ENCODE assay signal across 14 mouse cellular contexts in genomic region chr1:12500442-12500841, GRCm38 (mm10).
DNase-seq lines count a peak whose midpoint lies in the region; ATAC-seq and TF ChIP-seq lines count a peak whose summit lies in the region.
"Had no signal": no experiment of that assay in that cellular context is flagged by ENCODE, and none has a peak within 500 bp of the region (broad histone marks: within the 10 kb centered on the region; RNA-seq: fewer than 3 reads in every experiment).

No protein-coding gene starts in this region.

- no peak for ATAC-seq in embryonic facial prominence, embryonic 14.5 days (ENCODE audit: low read depth)
- ATAC-seq in midbrain, embryonic 15.5 days (replicated peaks), result no peak
- ATAC-seq: hindbrain, embryonic 16.5 days had no signal

- no peak overlapping the region for H3ac ChIP-seq in myocyte (ENCODE audit: control insufficient read depth, insufficient read length)

- H3K4me3 ChIP-seq in embryonic facial prominence, embryonic 14.5 days (ENCODE audit: low read depth, low read length), result no peak overlapping the region
- H3K4me3 ChIP-seq in embryonic facial prominence, embryonic 10.5 days, result no peak overlapping the region
- no peak overlapping the region for H3K4me3 ChIP-seq in myocyte
- no peak overlapping the region for H3K4me3 ChIP-seq in midbrain, embryonic 15.5 days
- H3K4me3 ChIP-seq: megakaryocyte, embryonic 14.5 days had no signal

- no peak overlapping the region for H3K27ac ChIP-seq in embryonic facial prominence, embryonic 14.5 days (replicated peaks; ENCODE audit: low read depth, low read length)
- H3K27ac ChIP-seq in embryonic facial prominence, embryonic 10.5 days (replicated peaks), result no peak overlapping the region
- no peak overlapping the region for H3K27ac ChIP-seq in midbrain, embryonic 15.5 days

- TF ChIP-seq POLR2A in myocyte (IDR thresholded peaks at IDR 0.05; ENCODE audit: insufficient read length, low read depth), result no peak

- DNase-seq in embryonic facial prominence, embryonic 14.5 days (ENCODE audit: low spot score), result peak; percentile 33
- DNase-seq in embryonic facial prominence, embryonic 10.5 days (ENCODE audit: low spot score), result no peak
- peak; percentile 29 to 42 for DNase-seq in layer of hippocampus, adult 18-20 months (ENCODE audit: low spot score in 2 of 2)
- DNase-seq in layer of hippocampus, postnatal 25 days (ENCODE audit: extremely low spot score in 1 of 2, low spot score in 1 of 2), result no peak
- DNase-seq in heart, postnatal 4 days, result peak; percentile 9
- DNase-seq in spleen, postnatal 4 days (ENCODE audit: low spot score in 2 of 2), result no peak
- DNase-seq: B cell, adult 2 months; kidney, adult 8-10 months; lung, embryonic 14.5 days had no signal

- H3K9ac ChIP-seq in embryonic facial prominence, embryonic 14.5 days (ENCODE audit: low read depth, low read length), result no peak overlapping the region
- no peak overlapping the region for H3K9ac ChIP-seq in midbrain, embryonic 15.5 days
- H3K9ac ChIP-seq: lung, embryonic 14.5 days had no signal

- H3K4me2 ChIP-seq in embryonic facial prominence, embryonic 14.5 days (ENCODE audit: low read depth, low read length), result no peak overlapping the region
- peak overlapping the region; percentile 39 for H3K4me2 ChIP-seq in myocyte (ENCODE audit: low read depth)
- H3K4me2 ChIP-seq in midbrain, embryonic 15.5 days, result no peak overlapping the region
- H3K4me2 ChIP-seq: lung, embryonic 14.5 days had no signal

- H3K9me3 ChIP-seq in embryonic facial prominence, embryonic 14.5 days (ENCODE audit: control insufficient read depth, low read length), result no peaks in the 10 kb centered on the region
- H3K9me3 ChIP-seq in embryonic facial prominence, embryonic 10.5 days, result no peaks in the 10 kb centered on the region
- H3K9me3 ChIP-seq in midbrain, embryonic 15.5 days, result no peaks in the 10 kb centered on the region
- H3K9me3 ChIP-seq: G1E had no signal

- no peaks in the 10 kb centered on the region for H3K27me3 ChIP-seq in embryonic facial prominence, embryonic 14.5 days (replicated peaks; ENCODE audit: control insufficient read depth, insufficient read depth, low read length)
- no peaks in the 10 kb centered on the region for H3K27me3 ChIP-seq in embryonic facial prominence, embryonic 10.5 days (replicated peaks; ENCODE audit: low read depth, poor library complexity, severe bottlenecking)
- H3K27me3 ChIP-seq in myocyte (ENCODE audit: control insufficient read depth, insufficient read depth, insufficient read length), result no peaks in the 10 kb centered on the region
- H3K27me3 ChIP-seq in midbrain, embryonic 15.5 days (replicated peaks), result no peaks in the 10 kb centered on the region
- H3K27me3 ChIP-seq: megakaryocyte, embryonic 14.5 days had no signal

- 47% methylated on average over 3 of the region's 3 CpGs for WGBS in embryonic facial prominence, embryonic 14.5 days
- 78% methylated on average over 3 of the region's 3 CpGs for WGBS in embryonic facial prominence, embryonic 10.5 days
- 83% methylated on average over 3 of the region's 3 CpGs for WGBS in midbrain, embryonic 15.5 days

- no peaks in the 10 kb centered on the region for H3K4me1 ChIP-seq in embryonic facial prominence, embryonic 14.5 days (ENCODE audit: control insufficient read depth, insufficient read depth, low read length)
- H3K4me1 ChIP-seq in embryonic facial prominence, embryonic 10.5 days, result no peaks in the 10 kb centered on the region
- no peaks in the 10 kb centered on the region for H3K4me1 ChIP-seq in midbrain, embryonic 15.5 days
- H3K4me1 ChIP-seq: megakaryocyte, embryonic 14.5 days had no signal

- no peaks in the 10 kb centered on the region for H3K36me3 ChIP-seq in embryonic facial prominence, embryonic 14.5 days (ENCODE audit: control insufficient read depth, insufficient read depth, low read length)
- H3K36me3 ChIP-seq in embryonic facial prominence, embryonic 10.5 days (replicated peaks), result no peaks in the 10 kb centered on the region
- H3K36me3 ChIP-seq in myocyte (ENCODE audit: control insufficient read depth, insufficient read depth), result no peaks in the 10 kb centered on the region
- no peaks in the 10 kb centered on the region for H3K36me3 ChIP-seq in midbrain, embryonic 15.5 days (replicated peaks)
- H3K36me3 ChIP-seq: G1E had no signal

- H3K79me2 ChIP-seq in myocyte (ENCODE audit: control insufficient read depth, insufficient read depth), result no peaks in the 10 kb centered on the region

TF ChIP-seq in myocyte, 11 proteins besides CTCF, POLR2A, EP300 and RAD21:
- TF ChIP-seq SRF (IDR thresholded peaks at IDR 0.05; ENCODE audit: control insufficient read depth, insufficient read length, low read depth) (no peak), MAX (IDR thresholded peaks at IDR 0.05; ENCODE audit: low read depth) (no peak), TCF3 (IDR thresholded peaks at IDR 0.05; ENCODE audit: insufficient read length, low read depth) (no peak), USF1 (IDR thresholded peaks at IDR 0.05; ENCODE audit: low read depth) (no peak), REST (IDR thresholded peaks at IDR 0.05; ENCODE audit: insufficient read depth, insufficient read length) (no peak), CEBPB (IDR thresholded peaks at IDR 0.05; ENCODE audit: insufficient read depth, poor library complexity, severe bottlenecking) (no peak)

Comparison
In these comparisons a context has a peak if more than half of its experiments do, and no peak if none do; other contexts are left out.
1. DNase-seq: peak in embryonic facial prominence, embryonic 14.5 days (single experiment), layer of hippocampus, adult 18-20 months (2 of 2) and heart, postnatal 4 days (single experiment); none in embryonic facial prominence, embryonic 10.5 days (single experiment), layer of hippocampus, postnatal 25 days (0 of 2) and spleen, postnatal 4 days (0 of 2).